Mouse (Mus musculus): ENCODE data around the gene Cd5l. TPM values are rescaled to one million over a fixed set of nuclear protein-coding genes. Genes with fewer than 3 reads are reported as not detected.

The Cd5l gene
- polyA plus RNA-seq, 1 experiment from 2014 or later = not detected

- H3K4me1 ChIP-seq (replicated peaks) = no peaks in the 10 kb centered on the region
- ATAC-seq (ENCODE audit: insufficient number of reproducible peaks, insufficient read depth, low FRiP score, low TSS enrichment, low read depth) = no peak
- H3K27me3 ChIP-seq = no peaks in the 10 kb centered on the region
- no peaks in the 10 kb centered on the region for H3K36me3 ChIP-seq
- H3K9ac ChIP-seq (replicated peaks) = no peak overlapping the region
- no peak overlapping the region for H3K4me2 ChIP-seq
- 89% methylated on average over 4 of the region's 4 CpGs for WGBS
- no peak overlapping the region for H3K27ac ChIP-seq
- H3K4me3 ChIP-seq (replicated peaks) = no peak overlapping the region
- H3K9me3 ChIP-seq = no peaks in the 10 kb centered on the region
These were observed 51.7 kb downstream of the Cd5l start for GRCm38 (mm10) chr3:87409196-87409935.

GRCm38 (mm10) chr3:87410605-87411004, 52.9 kb downstream of the Cd5l start:
- Histone ChIP-seq H3K9me3 (no peaks in the 10 kb centered on the region), H3K4me1 (replicated peaks) (no peaks in the 10 kb centered on the region), H3K27me3 (no peaks in the 10 kb centered on the region), H3K27ac (no peak overlapping the region), H3K36me3 (no peaks in the 10 kb centered on the region), H3K4me3 (replicated peaks) (no peak overlapping the region), H3K9ac (replicated peaks) (no peak overlapping the region), H3K4me2 (no peak overlapping the region)
- ATAC-seq (ENCODE audit: insufficient number of reproducible peaks, insufficient read depth, low FRiP score, low TSS enrichment, low read depth) = no peak
- WGBS = 79% methylated on average over 6 of the region's 6 CpGs

GRCm38 (mm10) chr3:87411150-87411549, 53.5 kb downstream of the Cd5l start:
- 9% methylated on average over 12 of the region's 12 CpGs for WGBS
- H3K4me3 ChIP-seq (replicated peaks) = no peak overlapping the region
- ATAC-seq (ENCODE audit: insufficient number of reproducible peaks, insufficient read depth, low FRiP score, low TSS enrichment, low read depth) = peak; percentile 75
- no peaks in the 10 kb centered on the region for H3K4me1 ChIP-seq (replicated peaks)
- H3K4me2 ChIP-seq = peak overlapping the region; percentile 33
- H3K36me3 ChIP-seq = no peaks in the 10 kb centered on the region
- no peak overlapping the region for H3K9ac ChIP-seq (replicated peaks)
- no peaks in the 10 kb centered on the region for H3K9me3 ChIP-seq
- H3K27me3 ChIP-seq = no peaks in the 10 kb centered on the region
- no peak overlapping the region for H3K27ac ChIP-seq

GRCm38 (mm10) chr3:87420645-87421044, 63.0 kb downstream of the Cd5l start:
- H3K9me3 ChIP-seq = no peaks in the 10 kb centered on the region

More at GRCm38 (mm10) chr3:87420645-87421044, 63.0 kb downstream of the Cd5l start:
- no peak overlapping the region for H3K9ac ChIP-seq (replicated peaks)
- no peaks in the 10 kb centered on the region for H3K27me3 ChIP-seq
- H3K27ac ChIP-seq = no peak overlapping the region
- H3K4me3 ChIP-seq (replicated peaks) = no peak overlapping the region
- no peaks in the 10 kb centered on the region for H3K36me3 ChIP-seq
- 56% methylated on average over 1 of the region's 1 CpGs for WGBS
- no peak overlapping the region for H3K4me2 ChIP-seq
- H3K4me1 ChIP-seq (replicated peaks) = no peaks in the 10 kb centered on the region
- ATAC-seq (ENCODE audit: insufficient number of reproducible peaks, insufficient read depth, low FRiP score, low TSS enrichment, low read depth) = no peak

Other genes with a start within 250 kb of the Cd5l start
- gene Kirrel, start 183.1 kb upstream of the Cd5l start, polyA plus RNA-seq (2016; fragmentation: Nextera tagmentation; extraction: Ambion mirVana) = 17.5 and 22.1 TPM in 2 replicates
- 5.6 and 6.6 TPM in 2 replicates for gene Fcrls, start 94.1 kb upstream of the Cd5l start, polyA plus RNA-seq (2016; fragmentation: Nextera tagmentation; extraction: Ambion mirVana)
- gene Fcrl1, start 18.5 kb downstream of the Cd5l start, polyA plus RNA-seq (2016; fragmentation: Nextera tagmentation; extraction: Ambion mirVana) = 0.24 TPM in 1 of 2 replicates, not detected in the other
- gene Fcrl5, start 77.9 kb downstream of the Cd5l start, polyA plus RNA-seq (2016; fragmentation: Nextera tagmentation; extraction: Ambion mirVana) = not detected in 2 replicates
- 17.3 and 20.4 TPM in 2 replicates for gene Etv3, start 167.5 kb downstream of the Cd5l start, polyA plus RNA-seq (2016; fragmentation: Nextera tagmentation; extraction: Ambion mirVana)

Measured in limb, embryonic 12.5 days (tissue).